Mouse (Mus musculus) midbrain, embryonic 10.5 days (tissue): ENCODE results near the gene Nisch. TPM values are rescaled to one million over a fixed set of nuclear protein-coding genes. Genes with fewer than 3 reads are reported as not detected.

Source experiments
- DNase-seq: peaks from one replicate; pipeline ENCODE4 v3.0.0-alpha.2; 2017; ENCODE audit warnings: low spot score
- H3K27ac ChIP-seq: fragments of 300-500 bp; sonication (generic); replicated peaks from 2 replicates; pipeline ENCODE4 v1.5.1; 2016; ENCODE audit warnings: mild to moderate bottlenecking
- H3K27me3 ChIP-seq: fragments of 300-500 bp; sonication (generic); 2 replicates; pipeline ENCODE4 v1.6.1; 2016; ENCODE audit warnings: low read depth, mild to moderate bottlenecking; ENCODE audit not compliant: poor library complexity, severe bottlenecking
- H3K36me3 ChIP-seq: fragments of 300-500 bp; sonication (generic); 2 replicates; pipeline ENCODE4 v1.6.1; 2016; ENCODE audit warnings: mild to moderate bottlenecking, moderate library complexity
- H3K4me1 ChIP-seq: fragments of 300-500 bp; sonication (generic); 2 replicates; pipeline ENCODE4 v1.6.1; 2016
- H3K4me3 ChIP-seq: fragments of 300-500 bp; sonication (generic); 2 replicates; pipeline ENCODE4 v1.5.1; 2016; ENCODE audit warnings: mild to moderate bottlenecking, moderate library complexity
- H3K9me3 ChIP-seq: fragments of 300-500 bp; sonication (generic); replicated peaks from 2 replicates; pipeline ENCODE4 v1.6.1; 2016; ENCODE audit warnings: mild to moderate bottlenecking
- WGBS: fragments of 180-500 bp; shearing (Covaris S2); methylation state at CpG from one replicate; pipeline ENCODE4 v1.1.7; 2016; 5-methylcytosine and 5-hydroxymethylcytosine counted together
- polyA plus RNA-seq: library from polyadenylated mRNA; unstranded; fragments of >200 nt; fragmentation: Nextera tagmentation; extraction: Ambion mirVana; gene quantifications from 2 replicates; pipeline ENCODE4 v1.2.1, GENCODE M21; 2016

Nisch gene
- polyA plus RNA-seq = 391 and 448 TPM in 2 replicates

DNA sequence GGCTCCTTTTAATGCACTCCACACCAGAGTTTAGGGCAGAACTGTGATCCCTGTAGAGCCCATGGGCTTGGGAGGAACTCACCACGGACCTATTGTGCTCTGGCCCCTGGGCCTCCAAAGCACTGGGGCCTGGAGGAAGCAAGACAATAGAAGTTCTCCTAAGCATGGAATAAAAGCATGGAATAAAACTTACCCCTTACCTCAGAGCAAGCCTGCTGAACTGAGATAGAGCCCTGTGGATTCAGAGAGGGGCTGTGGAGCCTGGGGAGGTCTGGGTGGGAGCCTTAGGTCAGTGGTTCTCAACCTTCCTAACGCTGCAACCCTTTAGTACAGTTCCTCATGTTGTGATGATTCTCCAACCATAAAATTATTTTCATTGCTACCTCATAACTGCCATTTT is at the start of gene Nisch:
Gene Nisch, minus strand, starts transcription at position 101 of the 400 bp plus-strand sequence.
- 69% methylated on average over 2 of the region's 2 CpGs for WGBS
- Histone ChIP-seq H3K27ac (peak within 1 kb of the TSS; percentile 58), H3K27me3 (peaks cover 10% of the 10 kb centered on the region; the same call in 1 of the 2 replicates), H3K36me3 (no peaks in the 10 kb centered on the region), H3K4me1 (peaks cover 41% of the 10 kb centered on the region), H3K9me3 (no peaks in the 10 kb centered on the region), H3K4me3 (no peak within 1 kb of the TSS)
- no peak for DNase-seq

DNA sequence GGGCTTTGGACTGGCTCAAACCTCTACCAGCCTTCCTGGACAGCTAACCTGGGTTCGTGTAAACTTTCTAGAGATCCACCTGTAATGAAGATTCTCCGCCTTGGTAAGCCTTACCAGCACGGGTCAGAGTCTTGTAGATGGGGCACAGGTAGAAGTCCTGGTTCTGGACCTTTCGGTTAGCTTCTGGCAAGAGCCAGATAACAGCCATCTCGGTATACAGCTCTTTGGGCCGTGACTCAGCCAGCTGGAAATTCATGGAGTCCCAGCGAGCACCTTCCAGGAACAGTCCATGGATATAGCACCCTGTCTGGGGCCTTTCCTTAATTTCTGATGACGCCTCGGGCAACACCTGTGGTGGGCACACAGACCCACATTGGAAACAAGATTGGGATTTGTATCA is 44.2 kb upstream of the Nisch start:
- H3K4me1 ChIP-seq = no peaks in the 10 kb centered on the region
- DNase-seq = no peak
- whole genome bisulfite sequencing = 93% methylated on average over 9 of the region's 9 CpGs
- H3K27me3 ChIP-seq = no peaks in the 10 kb centered on the region
- H3K36me3 ChIP-seq = peaks cover 84% of the 10 kb centered on the region
- H3K4me3 ChIP-seq = no peak overlapping the region
- H3K9me3 ChIP-seq = no peaks in the 10 kb centered on the region
- H3K27ac ChIP-seq = no peak overlapping the region

DNA sequence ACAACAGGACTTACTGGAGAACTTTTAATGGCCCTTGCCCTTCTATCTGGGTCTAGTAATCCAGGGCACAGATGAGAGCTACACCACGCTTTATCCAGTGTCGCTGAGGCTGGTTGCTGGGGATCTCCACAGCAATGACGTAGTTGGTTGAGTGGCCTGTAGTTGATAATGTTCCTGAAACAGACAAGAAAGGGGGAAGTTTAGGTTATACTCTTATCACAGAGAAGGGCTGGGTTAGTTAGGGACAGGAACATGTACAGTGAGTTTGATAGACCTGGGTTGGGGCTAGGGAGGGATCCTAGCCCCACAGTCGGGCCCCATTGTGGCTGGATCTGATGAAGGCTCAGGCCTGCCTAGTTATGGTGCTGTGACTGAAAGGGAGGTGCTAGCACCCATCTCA is 43.6 kb upstream of the Nisch start:
- Histone ChIP-seq H3K36me3 (peaks cover 87% of the 10 kb centered on the region), H3K9me3 (no peaks in the 10 kb centered on the region), H3K4me1 (no peaks in the 10 kb centered on the region), H3K27me3 (no peaks in the 10 kb centered on the region), H3K27ac (no peak overlapping the region), H3K4me3 (no peak overlapping the region)
- DNase-seq = no peak
- WGBS = 95% methylated on average over 4 of the region's 4 CpGs

DNA sequence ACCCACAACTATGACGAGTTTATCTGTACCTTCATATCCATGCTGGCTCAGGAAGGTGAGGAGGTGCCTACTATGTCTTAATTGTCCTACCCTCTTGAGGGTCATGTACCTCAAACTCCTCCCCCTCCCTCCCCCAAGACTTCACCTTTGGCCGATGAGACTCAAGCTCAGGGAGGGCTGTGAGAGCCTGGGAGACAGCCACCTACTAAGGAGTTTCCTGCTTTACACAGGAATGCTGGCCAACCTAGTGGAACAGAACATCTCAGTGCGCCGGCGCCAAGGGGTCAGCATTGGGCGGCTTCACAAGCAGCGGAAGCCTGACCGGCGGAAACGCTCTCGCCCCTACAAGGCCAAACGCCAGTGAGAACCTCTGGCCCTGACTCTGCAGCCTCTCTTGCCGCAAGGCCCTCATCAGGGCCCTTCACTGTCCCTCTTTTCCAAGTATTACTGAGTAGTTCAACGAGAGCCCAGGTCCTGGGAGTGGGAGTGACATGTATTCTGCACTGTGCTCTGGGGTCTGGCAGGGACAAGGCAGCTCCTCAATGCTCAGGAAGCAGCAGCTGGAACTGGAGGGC is 41.8 kb upstream of the Nisch start:
- Histone ChIP-seq H3K36me3 (peaks cover 99% of the 10 kb centered on the region), H3K27me3 (no peaks in the 10 kb centered on the region), H3K4me3 (no peak overlapping the region), H3K27ac (no peak overlapping the region), H3K4me1 (no peaks in the 10 kb centered on the region), H3K9me3 (no peaks in the 10 kb centered on the region)
- 95% methylated on average over 14 of the region's 14 CpGs for WGBS
- DNase-seq = no peak

- peaks cover 46% of the 10 kb centered on the region for H3K36me3 ChIP-seq
- no peaks in the 10 kb centered on the region for H3K27me3 ChIP-seq
- H3K27ac ChIP-seq = peak overlapping the region; percentile 96
- no peak for DNase-seq
- peaks cover 28% of the 10 kb centered on the region for H3K4me1 ChIP-seq
- H3K4me3 ChIP-seq = peak overlapping the region; percentile 99
- H3K9me3 ChIP-seq = no peaks in the 10 kb centered on the region
- WGBS = 86% methylated on average over 5 of the region's 5 CpGs
Measured at GRCm38 (mm10) chr14:31252091-31252490, 35.3 kb upstream of the Nisch start.

GRCm38 (mm10) chr14:31251626-31252025 is 34.9 kb upstream of the Nisch start:
- Histone ChIP-seq H3K36me3 (peaks cover 42% of the 10 kb centered on the region), H3K4me3 (peak overlapping the region; percentile 99), H3K4me1 (peaks cover 28% of the 10 kb centered on the region), H3K27me3 (no peaks in the 10 kb centered on the region), H3K9me3 (no peaks in the 10 kb centered on the region), H3K27ac (peak overlapping the region; percentile 96)
- DNase-seq = no peak
- 3% methylated on average over 18 of the region's 18 CpGs for WGBS

GRCm38 (mm10) chr14:31251084-31251604 is 34.4 kb upstream of the Nisch start, which contains the start of the genes Phf7 and Bap1:
TSS of gene Phf7 (minus strand) at chr14:31251317.
TSS of gene Bap1 (plus strand) at chr14:31251450.
- H3K27me3 ChIP-seq = no peaks in the 10 kb centered on the region
- peak; percentile 96 for DNase-seq
- H3K9me3 ChIP-seq = no peaks in the 10 kb centered on the region
- WGBS = under 1% methylated on average over 74 of the region's 75 CpGs
- peak within 1 kb of the TSS; percentile 99 for H3K4me3 ChIP-seq
- H3K27ac ChIP-seq = peak within 1 kb of the TSS; percentile 96
- H3K4me1 ChIP-seq = peaks cover 28% of the 10 kb centered on the region
- peaks cover 37% of the 10 kb centered on the region for H3K36me3 ChIP-seq

GRCm38 (mm10) chr14:31250222-31251083 is 33.7 kb upstream of the Nisch start:
- WGBS = 23% methylated on average over 38 of the region's 38 CpGs
- H3K9me3 ChIP-seq = no peaks in the 10 kb centered on the region
- H3K27ac ChIP-seq = peak overlapping the region; percentile 96
- no peak for DNase-seq
- peaks cover 28% of the 10 kb centered on the region for H3K4me1 ChIP-seq
- no peaks in the 10 kb centered on the region for H3K27me3 ChIP-seq
- peak overlapping the region; percentile 99 for H3K4me3 ChIP-seq
- H3K36me3 ChIP-seq = peaks cover 30% of the 10 kb centered on the region

DNA sequence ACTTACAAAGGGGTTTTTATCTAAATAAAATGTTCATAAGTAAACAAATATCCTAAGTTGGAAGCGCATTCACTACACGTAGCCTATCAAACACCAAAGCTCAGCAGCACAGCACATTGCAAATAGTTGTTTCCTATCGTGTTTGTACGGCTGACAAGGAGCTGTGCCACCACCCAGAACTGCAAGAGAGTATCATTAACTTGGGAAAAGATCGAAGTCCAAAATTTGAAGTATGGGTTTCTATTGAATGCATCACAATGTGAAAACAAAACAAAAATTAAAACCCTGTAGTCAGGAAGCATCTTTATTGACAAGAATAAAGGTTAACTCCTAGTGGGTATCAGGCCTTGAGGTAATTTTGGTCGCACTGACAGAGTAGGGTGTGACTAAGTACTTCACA is 31.6 kb upstream of the Nisch start:
- Histone ChIP-seq H3K27ac (no peak overlapping the region), H3K4me3 (no peak overlapping the region), H3K9me3 (no peaks in the 10 kb centered on the region), H3K36me3 (peaks cover 9% of the 10 kb centered on the region), H3K4me1 (peaks cover 28% of the 10 kb centered on the region), H3K27me3 (no peaks in the 10 kb centered on the region)
- WGBS = 93% methylated on average over 6 of the region's 6 CpGs
- no peak for DNase-seq

DNA sequence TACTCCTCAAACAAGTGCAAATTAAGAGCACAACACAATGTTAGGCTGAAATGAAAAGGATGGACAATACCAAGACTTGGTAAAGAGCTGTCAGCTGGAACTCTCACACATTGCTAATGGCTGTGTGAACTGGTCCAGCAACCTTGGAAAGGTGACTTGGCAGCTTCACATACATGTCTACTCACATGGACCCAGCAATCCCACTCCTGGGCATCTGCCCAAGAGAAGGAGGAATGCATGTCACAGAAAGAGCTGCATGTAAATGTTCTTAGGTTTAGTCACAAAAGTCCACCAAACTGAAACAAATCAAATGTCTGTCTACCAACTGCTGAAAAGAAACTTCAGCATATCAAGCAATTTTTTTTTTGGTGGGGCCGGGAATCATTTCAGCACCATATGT is 29.2 kb upstream of the Nisch start:
- Histone ChIP-seq H3K27ac (no peak overlapping the region), H3K27me3 (no peaks in the 10 kb centered on the region), H3K36me3 (no peaks in the 10 kb centered on the region), H3K4me1 (peaks cover 14% of the 10 kb centered on the region), H3K9me3 (no peaks in the 10 kb centered on the region), H3K4me3 (no peak overlapping the region)
- 92% methylated on average over 1 of the region's 1 CpGs for WGBS
- no peak for DNase-seq

DNA sequence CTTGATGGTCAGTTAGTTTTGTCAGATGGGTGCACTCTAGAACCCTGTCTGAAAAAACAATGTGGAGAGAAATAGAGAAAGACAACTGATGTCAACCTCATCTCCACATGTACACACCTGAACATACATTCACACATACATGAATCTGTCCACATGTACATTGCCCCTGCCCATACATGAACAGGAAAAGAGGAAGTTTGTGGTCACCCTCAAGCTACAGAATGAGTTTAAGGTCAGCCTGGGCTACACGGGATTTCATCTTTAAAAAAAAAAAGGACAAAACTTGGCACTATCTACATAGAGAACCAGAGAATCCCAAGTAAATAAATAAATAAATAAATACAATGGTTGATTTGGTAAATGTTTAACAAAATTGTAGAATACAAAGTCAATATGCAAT is 28.0 kb upstream of the Nisch start:
- no peaks in the 10 kb centered on the region for H3K36me3 ChIP-seq
- H3K27ac ChIP-seq = no peak overlapping the region
- H3K9me3 ChIP-seq = no peaks in the 10 kb centered on the region
- H3K27me3 ChIP-seq = no peaks in the 10 kb centered on the region
- no peak for DNase-seq
- 81% methylated on average over 1 of the region's 1 CpGs for WGBS
- no peak overlapping the region for H3K4me3 ChIP-seq
- 0 out of 2 replicates have a peak, but pooled peaks cover 2% of the 10 kb centered on the region for H3K4me1 ChIP-seq

- no peak for DNase-seq
- Histone ChIP-seq H3K27ac (no peak overlapping the region), H3K4me1 (no peaks in the 10 kb centered on the region), H3K36me3 (no peaks in the 10 kb centered on the region), H3K9me3 (no peaks in the 10 kb centered on the region), H3K27me3 (no peaks in the 10 kb centered on the region), H3K4me3 (no peak overlapping the region)
- 71% methylated on average over 3 of the region's 3 CpGs for WGBS
Measured at GRCm38 (mm10) chr14:31240528-31240927, 23.8 kb upstream of the Nisch start.
